Mouse (Mus musculus) cerebellum, postnatal 25 days (tissue): ENCODE measurements around the gene Gm12830.

Source experiments
- DNase-seq, 2 experiments: peaks; one replicate each; pipeline ENCODE4 v3.0.0; 2021; ENCODE audit warnings: mixed read lengths in 2 of 2

Gm12830 gene

DNA sequence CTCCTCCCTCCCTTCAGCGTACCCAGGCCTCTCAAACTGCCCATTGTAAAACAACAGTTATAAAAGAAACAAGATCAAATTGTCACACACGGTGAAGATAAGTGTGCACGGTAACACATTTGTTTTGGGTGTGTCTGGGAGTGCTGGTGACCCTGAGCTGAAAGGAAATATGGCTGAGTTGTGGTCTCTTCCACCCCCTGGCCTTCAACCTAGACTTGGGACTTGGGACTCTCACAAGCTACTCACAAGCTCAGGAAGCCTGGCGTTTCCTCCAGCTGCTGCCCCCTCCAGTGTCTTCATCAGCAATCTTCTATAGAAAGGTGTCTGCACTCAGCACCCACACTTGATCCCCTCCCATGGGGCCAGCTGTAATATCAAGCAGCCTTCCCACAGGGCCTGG lies 24.1 kb downstream of the Gm12830 start:
- DNase-seq, result no peak

DNA sequence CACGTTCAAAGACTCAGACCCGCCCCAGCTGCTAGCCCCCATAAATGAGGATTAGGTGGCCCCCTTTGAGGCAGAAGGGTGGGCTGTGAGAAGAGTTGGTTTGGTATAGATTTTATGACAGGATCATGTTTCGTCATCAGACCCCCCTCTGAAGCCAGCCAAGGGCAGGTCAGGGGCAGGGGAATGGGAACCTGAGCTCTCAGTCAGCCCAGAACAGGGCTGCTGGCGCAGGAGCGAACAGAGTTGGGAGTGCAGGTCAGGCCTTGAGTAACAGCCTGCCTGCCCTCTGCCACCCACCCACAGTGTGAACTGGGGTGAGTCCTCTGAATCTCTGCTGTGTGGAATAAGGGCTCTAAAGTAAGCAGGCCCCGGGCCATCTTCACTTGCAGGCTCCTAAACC lies 25.2 kb downstream of the Gm12830 start:
- DNase-seq, result no peak

DNA sequence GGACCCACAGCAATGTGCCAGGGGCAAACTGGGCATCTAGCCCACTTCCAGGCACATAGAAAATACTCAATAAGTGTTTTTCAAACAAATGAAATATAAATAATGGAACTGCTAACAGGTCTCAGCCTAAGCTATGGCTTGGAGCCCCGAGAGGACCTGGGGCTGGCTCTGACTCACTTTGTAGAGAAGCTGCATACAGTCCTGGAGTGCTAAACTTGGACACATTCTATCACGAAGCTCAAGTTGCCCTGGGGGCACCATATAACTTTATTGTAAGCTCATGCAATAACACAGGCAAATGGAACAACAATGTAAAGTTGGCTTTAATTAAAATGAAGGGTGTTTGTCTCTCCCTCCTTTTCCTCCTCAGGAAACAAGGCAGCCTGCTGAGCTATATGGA lies 32.4 kb downstream of the Gm12830 start:
- DNase-seq, result no peak

DNA sequence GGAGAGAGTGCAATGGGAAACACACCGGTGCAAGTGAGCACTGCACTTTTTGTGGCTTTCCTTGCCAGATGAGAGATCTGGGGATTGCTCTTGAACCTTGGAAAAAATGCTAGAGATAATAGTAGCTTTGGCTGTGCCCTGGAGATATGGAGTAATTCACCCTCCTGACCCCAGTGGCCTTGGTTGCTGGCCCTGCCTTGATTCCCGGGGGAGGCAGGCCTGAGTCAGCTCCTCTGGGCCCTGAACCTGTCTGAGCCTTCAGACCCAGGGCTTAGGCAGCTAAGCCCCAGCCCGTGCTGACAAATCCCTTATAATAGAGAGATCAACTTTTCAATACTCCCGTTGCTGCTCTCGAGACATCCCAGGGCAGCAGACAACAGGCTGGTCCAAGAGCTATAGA lies 36.9 kb downstream of the Gm12830 start:
- DNase-seq, result no peak

DNA sequence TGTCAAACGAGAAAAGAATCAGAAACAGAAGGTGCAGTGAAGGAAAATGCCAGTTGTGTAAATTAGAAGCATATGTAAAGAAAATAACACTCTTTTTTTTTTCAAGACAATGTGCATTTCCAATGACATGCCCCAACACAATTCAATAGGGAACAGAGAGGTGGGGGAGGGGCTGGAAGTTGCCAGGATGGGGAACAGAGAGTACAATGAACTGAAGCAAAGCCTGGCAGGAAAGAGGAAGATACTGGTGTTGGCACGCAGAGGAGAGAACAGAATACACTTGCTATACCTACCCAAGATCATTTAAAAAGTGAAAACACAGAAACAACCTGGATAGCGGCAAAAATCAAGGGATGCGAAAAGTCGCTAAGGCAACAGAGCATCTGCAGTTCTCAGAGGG lies 41.6 kb downstream of the Gm12830 start:
- no peak for DNase-seq

DNA sequence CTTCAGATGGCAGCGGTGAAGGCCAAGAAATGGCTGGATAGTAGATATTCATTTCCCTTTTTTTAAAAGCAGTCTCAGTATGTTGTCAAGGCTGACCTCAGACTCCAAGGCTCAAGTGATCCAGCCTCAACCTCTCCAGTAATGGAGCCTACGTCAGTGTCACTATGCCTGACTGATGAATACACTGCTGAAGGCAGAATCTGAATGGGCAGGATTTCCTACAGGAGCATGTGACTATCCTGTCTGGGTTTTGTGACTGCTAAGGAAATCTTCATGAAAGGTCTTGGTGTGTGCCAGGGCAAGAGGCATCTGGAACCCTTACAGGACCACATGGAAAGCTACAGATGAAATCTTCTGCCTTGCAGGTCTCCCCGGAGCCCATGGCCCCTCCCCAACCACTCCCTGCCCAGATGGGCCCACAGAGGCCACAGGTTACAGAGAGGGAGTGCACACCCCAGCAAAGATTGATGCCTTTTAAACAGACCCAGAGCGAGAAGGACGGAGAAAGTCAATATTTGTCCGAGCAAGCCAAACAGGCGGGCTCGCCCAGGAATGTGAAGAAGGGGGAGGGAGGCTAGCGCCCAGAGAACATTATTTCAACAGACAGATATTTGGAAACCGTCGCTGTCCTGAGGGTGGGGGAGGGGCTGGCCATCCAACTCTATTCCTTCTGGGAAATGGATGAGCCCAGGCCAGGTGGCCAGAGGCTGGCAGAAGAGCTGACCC lies 48.4 kb downstream of the Gm12830 start:
- DNase-seq, result no peak

DNA sequence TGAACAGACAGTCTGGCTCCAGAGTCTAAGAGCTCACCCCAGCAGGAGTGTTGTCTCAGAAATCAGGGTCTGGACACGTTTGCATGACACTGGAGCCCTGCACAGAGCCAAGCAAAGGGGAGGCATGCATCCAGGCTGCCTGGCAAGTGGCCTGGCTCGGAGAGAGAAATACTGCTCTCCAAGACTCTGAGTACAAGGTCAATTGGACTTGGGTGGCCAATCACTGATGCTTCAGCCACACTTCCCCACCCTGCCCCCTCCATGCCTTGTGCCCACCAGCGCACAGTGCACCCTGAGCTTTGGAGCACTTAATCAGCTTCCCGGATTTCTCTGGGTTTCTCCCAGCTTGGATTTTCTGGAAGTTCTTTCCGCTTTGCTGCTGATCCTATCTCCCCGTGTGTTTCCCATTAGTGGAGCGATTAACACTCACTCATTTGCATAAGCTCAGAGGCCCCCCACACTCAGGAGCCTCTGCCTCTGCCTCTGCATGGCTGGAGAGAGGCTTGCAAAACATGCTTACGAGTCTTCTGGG lies 55.0 kb downstream of the Gm12830 start:
- DNase-seq, result no peak

DNA sequence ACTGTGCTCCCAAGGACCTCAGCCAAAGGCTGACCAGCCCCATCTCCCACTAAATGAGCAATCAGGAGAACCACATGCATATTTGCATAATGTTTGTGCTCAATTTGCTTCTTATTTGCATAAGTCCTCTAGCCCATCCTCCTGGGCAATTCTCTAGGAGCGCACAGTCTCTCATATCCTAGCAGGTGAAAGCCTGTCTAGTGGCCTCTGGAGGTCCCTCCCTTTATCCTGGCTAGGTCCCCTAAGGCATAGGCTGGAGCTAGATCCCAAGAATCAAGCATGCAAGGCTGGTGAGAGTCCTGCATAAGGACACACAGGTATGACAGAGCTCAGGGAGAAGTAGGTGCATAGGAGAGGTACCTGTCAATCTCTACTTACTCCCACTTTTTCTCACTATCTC lies 60.7 kb downstream of the Gm12830 start:
- DNase-seq, result no peak

DNA sequence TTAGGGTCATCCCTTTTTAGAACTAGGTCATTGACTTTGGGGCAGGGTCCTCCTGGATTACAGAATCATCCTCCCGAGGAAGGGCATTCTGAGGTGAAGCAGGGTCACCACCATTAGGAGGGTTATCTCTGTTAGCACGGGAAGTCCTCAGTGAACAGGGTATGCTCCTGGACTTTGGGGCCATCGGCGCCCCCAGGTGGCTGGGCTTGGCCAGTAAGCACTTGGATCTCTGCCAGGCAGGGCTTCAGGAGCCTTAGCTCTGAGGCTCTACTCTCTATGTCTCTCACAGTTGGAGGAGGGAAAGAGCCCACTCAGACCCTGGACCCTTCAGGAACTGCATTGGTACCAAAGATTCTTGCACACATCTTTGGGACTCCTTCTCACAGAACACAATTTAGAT lies 76.3 kb downstream of the Gm12830 start:
- DNase-seq, result no peak

DNA sequence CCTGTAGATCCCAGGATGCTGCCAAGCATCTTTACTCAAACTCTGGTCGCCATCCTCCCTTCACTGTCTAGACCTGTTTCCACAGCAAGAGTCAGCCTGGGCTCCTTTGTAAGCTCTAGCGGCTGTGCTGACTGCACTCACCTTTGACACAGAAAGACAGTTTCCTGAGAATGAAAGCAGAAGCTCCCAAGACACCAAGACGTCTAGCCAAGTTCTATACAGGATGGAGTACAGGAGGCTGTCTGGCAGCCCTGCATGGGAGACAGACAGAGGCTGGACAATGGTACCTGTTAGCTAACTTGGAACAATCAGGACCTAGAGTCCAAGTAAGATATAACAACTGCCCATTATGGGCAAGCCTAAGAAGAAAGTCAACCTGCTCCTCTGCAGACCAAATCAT lies 78.4 kb downstream of the Gm12830 start:
- no peak for DNase-seq

DNA sequence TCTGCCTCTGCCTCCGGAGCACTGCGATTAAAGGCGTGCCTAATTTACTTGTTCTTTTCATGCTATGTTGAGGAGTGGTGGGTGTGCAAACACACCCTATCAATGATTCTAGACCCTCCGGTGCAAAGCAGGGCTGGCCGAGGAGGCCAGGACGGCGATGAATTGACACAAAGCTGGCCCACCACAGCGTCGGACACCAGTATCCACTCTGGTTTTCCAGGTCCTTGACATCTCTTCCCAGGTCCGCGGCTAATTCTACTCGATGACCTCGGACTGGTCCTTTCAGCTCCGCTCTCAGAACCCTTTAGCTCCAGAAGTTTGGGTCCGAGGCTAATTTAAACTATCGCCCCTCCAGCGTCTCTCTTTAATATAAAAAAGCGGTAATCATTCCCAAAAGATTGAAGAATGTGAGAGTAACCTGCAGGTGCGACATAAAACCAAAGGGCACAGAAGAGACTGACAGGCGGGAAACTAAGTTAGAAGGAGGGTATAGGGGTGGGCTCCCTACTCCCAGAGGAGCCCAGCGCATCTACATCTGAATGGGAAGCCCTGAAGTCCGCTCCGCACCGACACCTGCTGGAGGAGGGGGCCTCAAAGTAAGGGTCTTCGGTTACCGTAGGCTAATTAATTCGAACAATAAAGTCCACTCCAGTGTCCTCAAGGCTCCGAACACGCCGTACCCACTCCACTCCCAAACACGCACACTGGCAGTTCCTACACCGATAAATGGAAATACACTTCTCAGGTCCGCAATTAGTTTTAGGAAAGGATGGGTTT lies 79.5 kb downstream of the Gm12830 start:
- no peak for DNase-seq

DNA sequence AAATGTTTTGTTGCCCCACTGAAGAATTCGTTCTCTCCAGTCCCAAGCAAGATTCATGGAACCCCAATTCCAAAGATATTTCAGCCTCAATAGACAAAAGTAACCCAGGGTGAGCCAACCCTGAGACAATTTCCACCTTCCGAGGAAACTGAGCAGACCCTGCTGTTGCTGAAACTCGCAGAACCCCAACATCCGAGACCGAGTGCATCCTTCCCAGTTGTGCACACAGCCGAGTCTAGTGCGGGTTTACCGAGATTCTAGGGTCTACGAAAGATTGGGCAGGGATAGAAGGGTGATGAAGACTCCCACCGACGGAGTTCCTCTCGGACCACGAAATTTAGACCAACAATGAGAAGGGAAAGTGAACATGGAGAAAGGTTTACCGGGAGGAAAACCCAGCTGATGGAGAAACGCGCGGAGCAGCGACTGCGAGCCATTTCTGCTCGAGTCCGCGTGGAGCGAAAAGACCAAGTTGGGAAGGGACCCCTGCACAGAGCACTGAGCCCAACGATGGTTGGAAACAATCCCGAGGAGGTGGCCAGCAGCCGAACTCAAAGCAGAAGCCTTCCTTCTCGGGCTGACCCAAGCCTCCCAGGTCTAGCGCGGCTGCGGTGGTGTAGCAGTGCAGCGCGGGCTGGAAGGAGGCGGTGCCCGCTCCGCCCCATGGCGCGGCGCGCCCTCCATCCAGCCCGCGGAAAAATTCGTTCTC lies 80.3 kb downstream of the Gm12830 start:
- peak in 1 of 2 experiments; percentile 14 for DNase-seq

DNA sequence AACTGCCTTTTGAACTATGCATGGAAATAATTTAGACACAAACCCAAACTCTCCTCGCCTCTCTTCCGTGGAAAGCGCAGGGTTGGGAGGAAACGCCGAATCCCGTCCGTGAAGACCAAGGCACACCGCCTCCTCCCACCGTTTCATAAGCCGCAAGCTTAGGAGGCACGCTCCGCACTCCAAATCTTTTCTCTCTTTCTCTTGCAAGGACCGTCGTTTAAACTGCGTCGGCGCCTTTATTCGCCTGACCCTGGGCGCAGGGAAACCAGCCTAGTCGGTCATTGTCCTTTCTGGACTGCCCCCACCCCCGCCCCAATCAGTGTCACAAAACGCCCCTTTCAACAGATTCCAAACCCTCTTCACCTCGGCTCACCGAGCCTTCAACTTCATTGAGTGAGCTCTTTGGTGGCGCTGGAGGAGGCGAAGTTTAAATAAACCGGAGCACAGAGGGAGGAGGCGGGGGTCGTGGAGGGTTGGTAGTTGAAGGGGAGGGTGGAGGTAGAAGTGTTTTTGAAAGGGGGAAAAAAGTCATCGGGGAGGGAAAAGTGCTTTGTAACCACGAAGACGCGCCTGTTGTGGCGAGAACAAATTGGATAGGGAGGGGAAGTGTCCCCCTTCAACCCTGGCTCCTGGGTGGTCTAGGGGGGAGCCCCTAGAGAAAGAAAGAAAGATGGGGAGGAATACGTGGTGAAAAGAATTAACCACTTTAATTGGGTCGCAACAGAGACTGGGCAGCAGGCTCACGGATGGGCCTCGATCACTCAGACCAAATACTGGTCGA lies 81.3 kb downstream of the Gm12830 start:
- DNase-seq, result no peak

DNA sequence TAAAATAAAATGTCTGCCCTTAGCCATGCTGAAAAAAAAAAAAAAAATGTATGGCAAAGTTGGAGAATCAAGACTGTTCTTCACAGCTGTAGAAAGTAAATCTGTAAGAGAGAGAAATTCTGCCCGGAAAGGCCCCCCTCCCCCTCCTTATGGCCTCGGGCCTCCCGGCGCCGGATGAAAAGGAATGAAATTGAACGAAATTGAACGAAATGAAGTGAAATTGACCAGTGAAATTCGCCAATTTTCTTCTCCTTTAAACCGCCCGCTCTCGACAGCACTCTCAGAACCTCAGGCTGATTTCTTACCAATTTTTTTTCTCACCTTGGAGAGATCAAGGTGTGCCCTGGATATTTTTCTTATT lies 81.9 kb downstream of the Gm12830 start:
- DNase-seq, result peak in 1 of 2 experiments; percentile 8

DNA sequence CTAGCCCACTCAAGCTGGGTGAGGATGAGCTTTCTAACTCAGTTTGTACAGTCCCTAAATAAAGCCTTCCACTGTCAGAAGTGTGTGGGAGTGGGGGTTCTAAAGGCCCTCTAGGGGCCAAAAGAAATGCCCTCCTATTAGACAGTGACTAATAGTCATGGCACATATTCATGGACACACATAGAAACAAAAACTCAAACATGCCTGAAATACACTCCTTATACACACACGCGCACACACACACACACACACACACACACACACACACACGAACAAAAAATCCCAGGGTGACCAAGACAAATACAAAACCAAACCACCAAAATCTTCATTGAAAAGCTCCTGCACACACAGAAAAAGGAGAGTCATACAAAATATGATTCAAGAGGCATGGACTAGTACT lies 84.0 kb downstream of the Gm12830 start:
- DNase-seq, result no peak
